Mouse (Mus musculus) ovary, postnatal 14 days (tissue): ENCODE data around the gene Grem1.

Experiments
- DNase-seq: peaks from one replicate; pipeline ENCODE4 v3.0.0; 2022; ENCODE audit warnings: low spot score

Gene Grem1

GRCm38 (mm10) chr2:113757525-113758310, 728 bp downstream of the Grem1 start:
- no peak for DNase-seq

GRCm38 (mm10) chr2:113756924-113757524, 1.4 kb downstream of the Grem1 start:
- no peak for DNase-seq

GRCm38 (mm10) chr2:113749721-113750120, 8.7 kb downstream of the Grem1 start:
- DNase-seq = no peak

GRCm38 (mm10) chr2:113749309-113749708, 9.1 kb downstream of the Grem1 start:
- no peak for DNase-seq

GRCm38 (mm10) chr2:113728581-113728980, 29.9 kb downstream of the Grem1 start:
- DNase-seq = no peak

- no peak for DNase-seq
Observed at GRCm38 (mm10) chr2:113714801-113715200, 43.6 kb downstream of the Grem1 start.

GRCm38 (mm10) chr2:113713406-113713805, 45.0 kb downstream of the Grem1 start:
- DNase-seq = no peak

- DNase-seq = no peak
Observed at GRCm38 (mm10) chr2:113707507-113707906, 50.9 kb downstream of the Grem1 start.

- DNase-seq = no peak
Observed at GRCm38 (mm10) chr2:113701507-113701906, 56.9 kb downstream of the Grem1 start.

GRCm38 (mm10) chr2:113696647-113697046, 61.8 kb downstream of the Grem1 start:
- no peak for DNase-seq

- no peak for DNase-seq
Observed at GRCm38 (mm10) chr2:113696222-113696621, 62.2 kb downstream of the Grem1 start.
